ENCODE assay signal across 16 mouse cellular contexts in genomic region chr15:27859115-27859514, GRCm38 (mm10).
DNase-seq lines count a peak whose midpoint lies in the region; ATAC-seq and TF ChIP-seq lines count a peak whose summit lies in the region.
"Had no signal": no experiment of that assay in that cellular context is flagged by ENCODE, and none has a peak within 500 bp of the region (broad histone marks: within the 10 kb centered on the region; RNA-seq: fewer than 3 reads in every experiment).

No protein-coding gene starts in this region.

- H3K9ac ChIP-seq in heart, embryonic 15.5 days: no peak overlapping the region
- H3K9ac ChIP-seq: hindbrain, embryonic 12.5 days; stomach, embryonic 15.5 days had no signal

- 0 out of 2 replicates have a peak, but pooled peaks have one; percentile 40 for ATAC-seq in heart, embryonic 15.5 days (replicated peaks; ENCODE audit: insufficient number of reproducible peaks, insufficient read depth, low FRiP score, low read depth)
- ATAC-seq: inflammation-experienced regulatory T-cells, adult 6 months; midbrain, embryonic 16.5 days had no signal

- H3K36me3 ChIP-seq in heart, embryonic 15.5 days: peaks cover 23% of the 10 kb centered on the region

- no peaks in the 10 kb centered on the region for H3K9me3 ChIP-seq in heart, embryonic 15.5 days (replicated peaks)
- H3K9me3 ChIP-seq: hindbrain, embryonic 12.5 days; stomach, embryonic 15.5 days had no signal

- no peaks in the 10 kb centered on the region for H3K27me3 ChIP-seq in heart, embryonic 15.5 days
- H3K27me3 ChIP-seq: hindbrain, embryonic 12.5 days; stomach, embryonic 15.5 days had no signal

- H3K4me1 ChIP-seq in heart, embryonic 15.5 days (replicated peaks): peaks cover 41% of the 10 kb centered on the region
- H3K4me1 ChIP-seq: hindbrain, embryonic 12.5 days had no signal

- intact Hi-C loops in heart, postnatal 14 days (cut with DNase I): no loop called here
- intact Hi-C loops in left cerebral cortex, adult 2 months (cut with DNase I): loop anchor here (10.0 kb wide), 1 partner anchor 204 kb away; no protein-coding TSS in a partner anchor

- 24% methylated on average over 6 of the region's 6 CpGs for WGBS in heart, embryonic 15.5 days

- no peak overlapping the region for H3K4me3 ChIP-seq in heart, embryonic 15.5 days
- H3K4me3 ChIP-seq in left cerebral cortex, adult 2 months: no peak overlapping the region
- H3K4me3 ChIP-seq: hindbrain, embryonic 12.5 days; stomach, embryonic 15.5 days had no signal

- peak overlapping the region; percentile 46 for H3K27ac ChIP-seq in heart, embryonic 15.5 days
- H3K27ac ChIP-seq in left cerebral cortex, adult 2 months: peak overlapping the region; percentile 69; the same call in 1 of the 2 replicates
- H3K27ac ChIP-seq: hindbrain, embryonic 12.5 days; stomach, embryonic 15.5 days had no signal

- no peak overlapping the region for H3K4me2 ChIP-seq in heart, embryonic 15.5 days
- H3K4me2 ChIP-seq: hindbrain, embryonic 12.5 days; liver, embryonic 11.5 days; stomach, embryonic 15.5 days had no signal

- DNase-seq in heart, postnatal 14 days: no peak
- DNase-seq in left cerebral cortex, adult 2 months (ENCODE audit: extremely low spot score in 1 of 2, low spot score in 2 of 2): no peak
- no peak for DNase-seq in left cerebral cortex, adult 11 months (ENCODE audit: low spot score)
- peak; percentile 14 for DNase-seq in T-cell, adult 2 months (ENCODE audit: low spot score)
- peak; percentile 30 for DNase-seq in heart, postnatal 4 days
- DNase-seq in spleen, postnatal 10 days (ENCODE audit: low spot score in 2 of 2): no peak
- DNase-seq: adrenal gland, adult 8-10 months; gastrocnemius, postnatal 36 days; layer of hippocampus, postnatal 36 days; left cerebral cortex, postnatal 4 days had no signal

- no peak for TF ChIP-seq CTCF in left cerebral cortex, adult 2 months (IDR thresholded peaks at IDR 0.05)

Comparison
In these comparisons a context has a peak if more than half of its experiments do, and no peak if none do; other contexts are left out.
1. DNase-seq: peak in T-cell, adult 2 months (single experiment) and heart, postnatal 4 days (single experiment); none in heart, postnatal 14 days (0 of 2), left cerebral cortex, adult 2 months (0 of 2), left cerebral cortex, adult 11 months (single experiment) and spleen, postnatal 10 days (0 of 2).